Mouse (Mus musculus) B cell, adult 62 days (primary cell): ENCODE data around the gene Luc7l2. TPM values are rescaled to one million over a fixed set of nuclear protein-coding genes. Genes with fewer than 3 reads are reported as not detected.

Source experiments
- total RNA-seq: library from RNA; stranded (reverse); gene quantifications from 4 replicates; pipeline ENCODE4 v1.2.4, GENCODE M21; 2023

The Luc7l2 gene
- 450 to 493 TPM (median 477 TPM) in 4 replicates for total RNA-seq

DNA sequence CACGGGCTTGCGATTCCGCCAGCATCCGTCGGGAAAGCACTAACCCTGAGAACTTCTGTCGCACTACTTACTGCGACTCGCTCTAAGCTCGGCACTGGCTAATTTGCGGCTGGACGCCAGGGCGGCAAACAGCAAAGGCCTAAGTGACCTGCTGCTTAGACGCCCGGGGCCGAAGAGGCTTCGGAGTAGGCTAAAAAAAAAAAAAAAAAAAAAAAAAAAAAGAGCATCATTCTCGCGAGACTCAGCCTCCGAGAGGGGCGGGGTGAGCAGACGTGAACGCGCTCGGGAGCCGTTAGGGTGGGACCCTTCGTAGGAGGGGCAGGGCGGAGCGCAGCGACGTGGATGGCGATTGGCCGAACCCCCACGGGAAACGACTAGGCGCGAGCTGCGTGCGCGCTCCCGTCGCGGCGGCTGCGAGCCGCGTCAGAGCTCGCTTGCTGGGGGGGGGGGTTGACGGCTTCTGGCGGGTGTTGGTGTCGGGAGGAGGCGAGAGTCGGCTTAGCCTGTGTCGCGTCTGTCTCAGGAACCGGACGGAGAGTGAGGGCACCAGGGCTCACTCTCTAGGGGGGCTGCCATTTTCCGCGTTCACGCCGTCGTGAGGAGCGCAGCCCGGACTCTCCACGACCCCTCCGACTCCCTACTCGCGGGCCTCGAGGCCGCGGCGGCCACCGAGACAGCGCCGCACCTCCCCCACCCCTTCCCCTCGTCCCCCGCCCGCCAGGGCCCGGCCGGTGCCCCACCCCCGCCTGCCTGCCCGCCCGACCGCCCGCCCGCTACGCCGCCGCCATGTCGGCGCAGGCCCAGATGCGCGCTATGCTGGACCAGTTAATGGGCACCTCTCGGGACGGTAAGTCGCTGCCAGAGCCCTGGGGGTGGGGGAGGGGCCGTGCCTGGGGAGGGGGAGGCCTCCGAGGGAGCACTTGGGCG, at the start of gene Luc7l2:
Gene Luc7l2 (plus strand): TSS at position 273 of the 927 bp plus-strand sequence.

DNA sequence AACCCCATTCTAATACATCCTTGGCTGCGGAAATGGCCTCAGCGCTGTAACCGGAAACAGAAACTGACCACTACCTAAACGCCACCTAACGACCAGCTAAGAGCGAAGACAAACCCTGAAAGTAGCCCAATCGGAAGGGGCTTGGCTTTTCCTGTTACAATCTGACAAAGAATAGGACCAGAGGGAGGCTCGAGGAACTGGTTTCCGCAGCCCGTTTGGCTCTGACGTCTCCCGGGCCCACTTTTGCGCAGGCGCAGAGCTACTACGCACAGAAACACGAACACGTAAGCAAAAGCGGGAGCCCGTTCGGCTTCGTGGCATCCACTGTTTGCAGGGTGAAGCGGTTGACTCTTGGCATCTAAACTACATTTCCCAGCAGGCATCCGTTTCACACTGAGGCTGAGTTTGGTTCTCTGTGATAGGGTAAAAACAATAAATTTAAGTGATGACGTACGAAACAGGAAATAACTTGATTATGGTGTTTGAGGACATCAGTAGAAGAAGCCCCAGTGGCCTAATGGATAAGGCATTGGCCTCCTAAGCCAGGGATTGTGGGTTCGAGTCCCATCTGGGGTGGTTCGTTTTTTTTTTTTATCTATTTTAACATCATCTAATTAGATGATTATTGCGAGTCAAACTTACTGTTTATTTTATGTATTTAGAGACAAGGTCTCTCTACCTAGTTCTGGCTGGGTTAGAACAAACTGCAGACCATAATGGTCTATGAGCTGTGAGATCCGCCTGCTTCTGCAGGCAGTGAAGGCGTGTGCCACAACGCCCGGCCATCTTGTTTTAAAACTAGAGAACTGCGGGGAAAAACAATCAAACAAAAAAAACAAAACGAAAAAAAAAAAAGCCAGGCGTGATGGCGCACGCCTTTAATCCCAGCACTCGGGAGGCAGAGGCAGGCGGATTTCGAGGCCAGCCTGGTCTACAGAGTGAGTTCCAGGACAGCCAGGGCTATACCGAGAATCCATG, 17.4 kb upstream of the Luc7l2 start, which contains the start of gene Fmc1:
Gene Fmc1 (plus strand): TSS at position 75 of the 978 bp plus-strand sequence.

GRCm38 (mm10) chr6:38636852-38637618, 85.9 kb downstream of the Luc7l2 start, which contains the start of gene Klrg2:
Gene Klrg2, minus strand, starts transcription at chr6:38637242.

Other genes with a start within 250 kb of the Luc7l2 start
- 183 to 196 TPM (median 186 TPM) in 4 replicates for gene Zc3hav1, start 196.7 kb upstream of the Luc7l2 start, total RNA-seq
- 0.13 TPM in 1 of 4 replicates, not detected in the others for gene Ttc26, start 169.9 kb upstream of the Luc7l2 start, total RNA-seq
- gene Ubn2, start 117.4 kb upstream of the Luc7l2 start, total RNA-seq, result 60.5 to 63.3 TPM (median 61.6 TPM) in 4 replicates
- gene Fmc1, start 17.8 kb upstream of the Luc7l2 start, total RNA-seq, result 26.0 to 33.7 TPM (median 31.3 TPM) in 4 replicates
- not detected in 4 replicates for gene Klrg2, start 85.9 kb downstream of the Luc7l2 start, total RNA-seq
- not detected in 4 replicates for gene Clec2l, start 111.7 kb downstream of the Luc7l2 start, total RNA-seq